Mouse (Mus musculus) forebrain, postnatal 0 days (tissue): ENCODE results near the gene Npepps. TPM values are rescaled to one million over a fixed set of nuclear protein-coding genes. Genes with fewer than 3 reads are reported as not detected.
A peak's percentile ranks its signal among the peaks of the same experiment; 100 is the strongest.
"Not testable (repeated sequence)": the region's sequence is repeated elsewhere in the genome, so short reads cannot be mapped to it uniquely, and the experiment has no call there.

ENCODE experiments used
- ATAC-seq: fragments of 200-750 bp; cut with Nextera tagmentation; 2 replicates; pipeline ENCODE4 v1.8.0; 2017; ENCODE audit warnings: mild to moderate bottlenecking, moderate library complexity
- DNase-seq: peaks from one replicate; pipeline ENCODE4 v3.0.0-alpha.2; 2015
- H3K27ac ChIP-seq: fragments of 300-500 bp; sonication (generic); 2 replicates; pipeline ENCODE4 v1.5.1; 2014; ENCODE audit warnings: low read depth, mild to moderate bottlenecking, antibody characterized with exemption, low read length, moderate library complexity, mixed read lengths
- H3K27me3 ChIP-seq: fragments of 300-500 bp; sonication (generic); 2 replicates; pipeline ENCODE4 v1.6.1; 2014; ENCODE audit warnings: mild to moderate bottlenecking, low read length, mixed read lengths; ENCODE audit not compliant: insufficient read depth
- H3K36me3 ChIP-seq: fragments of 300-500 bp; sonication (generic); 2 replicates; pipeline ENCODE4 v1.6.1; 2014; ENCODE audit warnings: mild to moderate bottlenecking, moderate library complexity; ENCODE audit not compliant: insufficient read depth
- H3K4me1 ChIP-seq: fragments of 300-500 bp; sonication (generic); 2 replicates; pipeline ENCODE4 v1.6.1; 2014; ENCODE audit warnings: antibody characterized with exemption; ENCODE audit not compliant: insufficient read depth
- H3K4me2 ChIP-seq: fragments of 300-500 bp; sonication (generic); 2 replicates; pipeline ENCODE4 v1.6.1; 2014; ENCODE audit warnings: low read depth, mild to moderate bottlenecking, moderate library complexity
- H3K4me3 ChIP-seq: fragments of 300-500 bp; sonication (generic); 2 replicates; pipeline ENCODE4 v1.5.1; 2014; ENCODE audit warnings: low read depth, low read length, mixed read lengths
- H3K9ac ChIP-seq: fragments of 300-500 bp; sonication (generic); 2 replicates; pipeline ENCODE4 v1.6.1; 2014; ENCODE audit warnings: mild to moderate bottlenecking
- H3K9me3 ChIP-seq: fragments of 300-500 bp; sonication (generic); 2 replicates; pipeline ENCODE4 v1.6.1; 2016; ENCODE audit warnings: low read length
- CTCF ChIP-seq: sonication (generic); IDR thresholded peaks from 2 replicates; pipeline ENCODE4 v1.5.1; 2016; ENCODE audit warnings: antibody characterized with exemption, control low read depth, low read depth
- WGBS: fragments of 180-500 bp; shearing (Covaris S2); extraction: QIAGEN DNeasy Blood & Tissue Kit; methylation state at CpG from one replicate; pipeline ENCODE4 v1.1.7; 2014; 5-methylcytosine and 5-hydroxymethylcytosine counted together
- polyA plus RNA-seq: library from polyadenylated mRNA; unstranded; fragments of >200 nt; fragmentation: Nextera tagmentation; extraction: Ambion mirVana; gene quantifications from 2 replicates; pipeline ENCODE4 v1.2.1, GENCODE M21; 2015
- total RNA-seq: library from RNA; depleted of rRNA; stranded (reverse); fragments of >200 nt; gene quantifications from 2 replicates; pipeline ENCODE4 v1.2.3, GENCODE M21; 2014

Npepps gene
- total and polyA plus RNA-seq, 2 experiments from 2014 or later, result 92.1 to 98.7 TPM

DNA sequence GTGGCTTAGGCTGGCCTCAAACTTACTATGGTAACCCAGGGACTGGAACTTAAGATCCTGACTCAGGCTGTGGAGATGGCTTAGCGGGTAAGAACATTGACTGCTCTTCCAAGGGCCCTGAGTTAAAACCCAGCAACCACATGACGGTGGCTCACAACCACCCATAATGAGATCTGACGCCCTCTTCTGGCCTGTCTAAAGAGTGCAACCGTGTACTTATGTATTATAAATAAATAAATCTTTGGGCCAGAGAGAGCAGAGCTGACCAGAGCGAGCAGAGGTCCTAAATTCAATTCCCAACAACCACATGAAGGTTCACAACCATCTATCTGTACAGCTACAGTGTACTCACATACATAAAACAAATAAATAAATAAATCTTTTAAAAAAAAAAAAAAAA, 6.8 kb downstream of the Npepps start:
- TF ChIP-seq CTCF, result no peak
- ATAC-seq (no peak), DNase-seq (no peak)
- no peak overlapping the region for H3K4me2 ChIP-seq
- WGBS, result 90% methylated on average over 5 of the region's 5 CpGs
- no peaks in the 10 kb centered on the region for H3K27me3 ChIP-seq
- H3K9ac ChIP-seq, result no peak overlapping the region
- H3K9me3 ChIP-seq, result no peaks in the 10 kb centered on the region
- no peaks in the 10 kb centered on the region for H3K36me3 ChIP-seq
- no peak overlapping the region for H3K27ac ChIP-seq
- H3K4me1 ChIP-seq, result peaks cover 6% of the 10 kb centered on the region; the same call in 1 of the 2 replicates
- H3K4me3 ChIP-seq, result no peak overlapping the region

DNA sequence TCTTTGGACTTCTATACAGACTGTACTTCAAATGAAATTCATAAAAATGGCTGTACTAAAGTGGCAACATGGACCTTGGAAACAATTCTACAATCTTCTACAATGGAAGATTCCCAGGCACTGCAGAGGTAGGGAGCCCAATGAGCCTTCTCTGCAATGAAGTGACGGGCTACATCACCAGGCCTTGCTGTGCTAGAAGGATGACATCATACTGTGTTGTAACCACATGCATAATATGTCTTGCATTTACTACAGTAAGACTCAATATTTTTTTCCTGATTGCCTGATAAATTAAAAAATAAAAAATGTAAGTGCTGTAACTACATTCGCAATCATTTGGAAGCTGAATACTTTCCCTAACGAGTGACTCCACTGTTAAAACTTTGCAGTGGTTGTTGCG, 7.6 kb downstream of the Npepps start:
- no peaks in the 10 kb centered on the region for H3K9me3 ChIP-seq
- ATAC-seq (no peak), DNase-seq (no peak)
- H3K36me3 ChIP-seq, result no peaks in the 10 kb centered on the region
- H3K4me2 ChIP-seq, result no peak overlapping the region
- no peak for TF ChIP-seq CTCF
- no peak overlapping the region for H3K27ac ChIP-seq
- H3K27me3 ChIP-seq, result no peaks in the 10 kb centered on the region
- H3K9ac ChIP-seq, result no peak overlapping the region
- no peak overlapping the region for H3K4me3 ChIP-seq
- 84% methylated on average over 4 of the region's 4 CpGs for WGBS
- no peaks in the 10 kb centered on the region for H3K4me1 ChIP-seq

DNA sequence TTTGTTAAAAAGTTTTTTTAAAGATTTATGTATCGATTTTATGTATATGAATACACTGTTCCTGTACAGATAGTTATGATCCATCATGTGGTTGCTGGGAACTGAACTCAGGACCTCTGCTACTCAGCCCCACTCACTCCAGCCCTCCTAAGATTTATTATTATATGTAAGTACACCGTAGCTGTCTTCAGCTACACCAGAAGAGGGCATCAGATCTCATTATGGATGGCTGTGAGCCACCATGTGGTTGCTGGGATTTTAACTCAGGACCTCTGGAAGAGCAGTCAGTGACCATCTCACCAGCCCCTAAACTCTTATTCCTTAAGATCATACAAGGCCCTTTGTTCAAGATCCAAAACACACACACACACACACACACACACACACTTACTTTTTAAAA, 10.4 kb downstream of the Npepps start:
- not testable (repeated sequence) for H3K4me2 ChIP-seq, ATAC-seq, H3K4me3 ChIP-seq, H3K27me3 ChIP-seq, DNase-seq, H3K9ac ChIP-seq, H3K9me3 ChIP-seq, H3K27ac ChIP-seq, H3K4me1 ChIP-seq
- peak; percentile 26 for TF ChIP-seq CTCF
- H3K36me3 ChIP-seq, result peaks cover 11% of the 10 kb centered on the region
- WGBS, result 84% methylated on average over 2 of the region's 2 CpGs

DNA sequence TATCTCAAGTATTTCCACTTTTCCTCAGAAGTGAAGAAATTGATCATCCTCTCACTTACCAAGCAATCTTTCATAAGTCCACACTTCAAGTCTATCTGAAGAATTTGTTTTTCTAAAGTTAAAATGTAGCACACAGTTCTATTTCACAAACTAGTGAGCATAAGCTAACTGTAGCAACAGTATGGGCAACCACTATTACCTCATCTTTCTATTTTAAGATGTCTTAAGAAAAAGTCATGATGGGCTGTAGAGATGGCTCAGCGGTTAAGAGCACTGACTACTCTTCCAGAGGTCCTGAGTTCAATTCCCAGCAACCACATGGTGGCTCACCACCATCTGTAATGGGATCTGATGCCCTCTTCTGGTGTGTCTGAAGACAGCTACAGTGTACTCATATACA, 13.9 kb downstream of the Npepps start:
- H3K4me1 ChIP-seq, H3K27me3 ChIP-seq, DNase-seq: not testable (repeated sequence)

DNA sequence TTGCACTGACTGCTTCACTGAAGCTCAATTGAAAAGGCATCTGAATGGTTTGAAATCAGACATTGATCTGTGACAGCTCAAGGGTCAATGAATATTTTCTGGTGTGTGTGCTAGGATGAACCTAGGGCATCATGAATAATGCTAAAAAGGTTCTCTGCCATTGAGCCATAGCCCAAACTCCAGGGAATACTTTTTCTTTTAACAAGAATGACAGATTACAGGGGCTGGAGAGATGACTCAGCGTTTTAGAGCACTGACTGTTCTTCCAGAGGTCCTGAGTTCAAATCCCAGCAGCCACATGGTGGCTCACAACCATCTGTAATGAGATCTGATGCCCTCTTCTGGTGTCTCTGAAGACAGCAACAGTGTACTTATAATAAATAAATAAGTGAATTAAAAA, 30.8 kb downstream of the Npepps start:
- not testable (repeated sequence) for DNase-seq, H3K9ac ChIP-seq, H3K27ac ChIP-seq, ATAC-seq, H3K27me3 ChIP-seq, H3K4me2 ChIP-seq, H3K4me3 ChIP-seq, H3K9me3 ChIP-seq, H3K4me1 ChIP-seq
- WGBS, result 81% methylated on average over 1 of the region's 1 CpGs
- peaks cover 18% of the 10 kb centered on the region for H3K36me3 ChIP-seq

More for the DNA sequence above, 13.9 kb downstream of the Npepps start:
- WGBS, result 97% methylated on average over 1 of the region's 1 CpGs
- H3K4me3 ChIP-seq, H3K4me2 ChIP-seq, ATAC-seq, H3K9me3 ChIP-seq, H3K27ac ChIP-seq, H3K9ac ChIP-seq: not testable (repeated sequence)
- H3K36me3 ChIP-seq, result peaks cover 14% of the 10 kb centered on the region

DNA sequence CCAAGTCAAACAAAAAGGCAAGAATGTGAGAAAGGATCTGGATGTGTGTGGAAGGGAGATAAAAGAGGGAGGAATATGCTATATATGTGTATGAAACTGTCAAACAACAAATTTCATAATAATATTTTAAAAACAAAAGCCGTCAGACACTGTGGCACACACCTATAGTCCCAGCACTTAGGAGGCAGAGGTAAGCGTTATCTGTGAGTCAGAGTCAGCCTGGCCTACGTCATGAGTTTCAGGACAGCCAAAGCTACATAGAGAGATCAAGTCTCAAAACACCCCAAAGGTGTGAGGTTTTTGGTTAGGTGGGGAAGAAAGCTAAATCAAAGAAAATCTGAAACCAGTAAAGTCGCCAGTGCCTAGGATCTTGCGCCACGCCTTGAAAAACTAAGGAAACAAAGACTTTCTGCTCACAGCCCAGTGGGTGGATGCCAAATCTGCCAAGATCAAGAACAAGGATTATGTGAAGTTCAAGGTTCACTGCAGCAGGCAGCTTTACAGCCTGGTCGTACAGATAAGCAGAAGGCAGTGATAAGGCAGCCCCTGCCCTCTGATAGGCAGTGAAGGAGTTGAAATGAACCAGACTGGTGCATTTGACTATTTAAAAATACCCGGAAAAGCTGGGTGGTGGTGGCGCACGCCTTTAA, 33.8 kb downstream of the Npepps start:
- no peak overlapping the region for H3K4me2 ChIP-seq
- no peak for TF ChIP-seq CTCF
- no peak for ATAC-seq
- H3K27ac ChIP-seq, result no peak overlapping the region
- no peaks in the 10 kb centered on the region for H3K9me3 ChIP-seq
- H3K36me3 ChIP-seq, result peaks cover 26% of the 10 kb centered on the region
- no peaks in the 10 kb centered on the region for H3K27me3 ChIP-seq
- no peak for DNase-seq
- H3K4me3 ChIP-seq, result no peak overlapping the region
- no peak overlapping the region for H3K9ac ChIP-seq
- no peaks in the 10 kb centered on the region for H3K4me1 ChIP-seq
- WGBS, result 91% methylated on average over 10 of the region's 10 CpGs

DNA sequence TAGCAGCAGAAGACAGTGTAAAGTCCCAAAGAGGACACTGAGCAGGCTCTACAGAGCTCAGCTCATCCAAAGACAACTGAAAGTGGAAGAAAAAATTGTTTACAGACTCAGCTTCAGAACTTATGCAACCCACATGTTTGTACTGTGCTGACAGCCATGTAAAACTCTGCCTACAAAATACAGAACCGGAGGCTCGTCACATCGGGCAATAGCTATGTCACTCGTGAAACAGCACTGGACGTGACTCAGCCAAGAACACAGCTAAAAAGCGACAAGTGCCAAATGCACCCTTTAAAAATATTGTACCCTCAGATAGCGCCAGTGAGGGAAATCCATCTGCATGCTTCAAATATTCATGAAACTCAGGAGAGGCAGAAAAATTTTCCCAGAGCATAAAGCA, 39.1 kb downstream of the Npepps start:
- H3K36me3 ChIP-seq, result peaks cover 24% of the 10 kb centered on the region
- no peak overlapping the region for H3K27ac ChIP-seq
- no peaks in the 10 kb centered on the region for H3K4me1 ChIP-seq

More for the DNA sequence above, 39.1 kb downstream of the Npepps start:
- ATAC-seq (no peak), DNase-seq (no peak)
- Histone ChIP-seq H3K27me3 (no peaks in the 10 kb centered on the region), H3K4me2 (no peak overlapping the region), H3K9ac (no peak overlapping the region), H3K4me3 (no peak overlapping the region), H3K9me3 (no peaks in the 10 kb centered on the region)
- TF ChIP-seq CTCF, result no peak
- WGBS, result 80% methylated on average over 7 of the region's 7 CpGs
